In the genomic region with DNA sequence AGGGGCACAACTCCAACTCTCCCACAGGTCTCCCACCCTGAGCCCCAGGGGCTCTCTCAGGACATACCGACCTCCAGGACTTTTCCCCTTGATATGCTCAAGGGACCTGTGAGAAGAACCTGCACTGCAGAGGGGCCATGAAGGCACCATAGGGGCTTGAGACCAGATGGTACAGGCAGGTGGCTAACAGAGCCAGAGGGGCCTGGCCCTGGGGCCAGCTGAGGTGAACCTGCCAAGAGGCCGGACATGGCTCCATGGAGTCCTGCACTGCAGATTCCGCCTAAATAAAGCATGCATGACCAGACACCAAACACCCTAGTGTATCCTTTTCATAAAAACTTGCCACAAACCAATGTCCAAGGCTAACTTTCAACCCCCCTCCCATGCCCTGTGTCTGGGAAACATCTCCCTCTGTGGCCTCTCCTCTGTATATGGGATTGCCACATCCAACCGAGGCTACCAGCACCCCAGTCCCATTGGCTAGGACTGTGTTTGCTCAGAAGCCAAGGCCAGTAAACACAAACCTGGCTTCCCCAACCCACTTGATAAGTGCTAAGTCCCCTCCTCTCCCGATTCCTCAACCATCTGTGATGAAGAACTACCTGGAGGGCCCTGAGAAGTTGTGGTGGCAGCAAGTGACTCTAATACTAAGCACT, we compare ENCODE assay signal across 30 mouse cellular contexts. TPM values are rescaled to one million over a fixed set of nuclear protein-coding genes. Genes with fewer than 3 reads are reported as not detected.
DNase-seq lines count a peak whose midpoint lies in the region; ATAC-seq and TF ChIP-seq lines count a peak whose summit lies in the region.
"Had no signal": no experiment of that assay in that cellular context is flagged by ENCODE, and none has a peak within 500 bp of the region (broad histone marks: within the 10 kb centered on the region; RNA-seq: fewer than 3 reads in every experiment).

No protein-coding gene starts in this region.

- no peak for TF ChIP-seq CTCF in cerebellum, adult 2 months (IDR thresholded peaks at IDR 0.05; ENCODE audit: borderline replicate concordance, insufficient read depth, low read depth, low read length)

- no peak overlapping the region for H3K4me3 ChIP-seq in cerebellum, adult 2 months (replicated peaks; ENCODE audit: insufficient read depth, low read depth, low read length)
- no peak overlapping the region for H3K4me3 ChIP-seq in liver, embryonic 15.5 days (replicated peaks)
- H3K4me3 ChIP-seq in midbrain, embryonic 15.5 days = no peak overlapping the region
- H3K4me3 ChIP-seq in intestine, embryonic 16.5 days (ENCODE audit: low read length) = no peak overlapping the region
- H3K4me3 ChIP-seq: embryonic facial prominence, embryonic 12.5 days; heart, embryonic 15.5 days; hindbrain, embryonic 13.5 days; layer of hippocampus, adult 2 months; midbrain, embryonic 10.5 days; neural tube, embryonic 15.5 days had no signal

- peak overlapping the region; percentile 89 for H3K27ac ChIP-seq in cerebellum, adult 2 months (ENCODE audit: insufficient read depth, low read length)
- H3K27ac ChIP-seq in liver, embryonic 15.5 days (replicated peaks) = no peak overlapping the region
- no peak overlapping the region for H3K27ac ChIP-seq in midbrain, embryonic 15.5 days
- H3K27ac ChIP-seq in intestine, embryonic 16.5 days (ENCODE audit: low read length) = no peak overlapping the region
- H3K27ac ChIP-seq: embryonic facial prominence, embryonic 12.5 days; heart, embryonic 15.5 days; hindbrain, embryonic 13.5 days; kidney, postnatal 0 days; layer of hippocampus, adult 2 months; midbrain, embryonic 10.5 days; neural tube, embryonic 15.5 days had no signal

- ATAC-seq in liver, embryonic 15.5 days (ENCODE audit: insufficient read depth) = peak; percentile 52
- no peak for ATAC-seq in midbrain, embryonic 15.5 days (replicated peaks)
- no peak for ATAC-seq in intestine, embryonic 16.5 days
- ATAC-seq: CD4-positive, CD25-positive, alpha-beta regulatory T cell, adult 4 months; forebrain, postnatal 0 days; lung, postnatal 0 days had no signal

- peak; percentile 73 for DNase-seq in heart, adult 11 months
- DNase-seq in heart, adult 8-10 months (ENCODE audit: low spot score) = no peak
- peak; percentile 86 to 90 for DNase-seq in cerebellum, adult 2 months
- DNase-seq in cerebellum, postnatal 25 days = peak; percentile 89
- no peak for DNase-seq in T-cell, adult 2 months (ENCODE audit: low spot score)
- DNase-seq: adrenal gland, postnatal 36 days; forebrain, postnatal 0 days; gastrocnemius, postnatal 36 days; heart, postnatal 36 days; kidney, adult 2 months; thymus, adult 18-20 months; thymus, postnatal 36 days had no signal

- no peak overlapping the region for H3K9ac ChIP-seq in liver, embryonic 15.5 days
- no peak overlapping the region for H3K9ac ChIP-seq in midbrain, embryonic 15.5 days
- H3K9ac ChIP-seq in intestine, embryonic 16.5 days (ENCODE audit: low read depth, low read length) = no peak overlapping the region
- H3K9ac ChIP-seq: embryonic facial prominence, embryonic 12.5 days; forebrain, postnatal 0 days; heart, embryonic 15.5 days; hindbrain, embryonic 13.5 days; neural tube, embryonic 15.5 days had no signal

- peaks cover 62% of the 10 kb centered on the region for H3K4me1 ChIP-seq in cerebellum, adult 2 months (ENCODE audit: control insufficient read depth, insufficient read depth, low read length)
- 0 out of 2 replicates have a peak, but pooled peaks cover 8% of the 10 kb centered on the region for H3K4me1 ChIP-seq in liver, embryonic 15.5 days (replicated peaks)
- H3K4me1 ChIP-seq in midbrain, embryonic 15.5 days = no peaks in the 10 kb centered on the region
- H3K4me1 ChIP-seq in intestine, embryonic 16.5 days (ENCODE audit: control insufficient read depth, insufficient read depth, low read length) = no peaks in the 10 kb centered on the region; the same call in 1 of the 2 replicates
- H3K4me1 ChIP-seq: embryonic facial prominence, embryonic 12.5 days; midbrain, embryonic 10.5 days; neural tube, embryonic 15.5 days had no signal

- H3K36me3 ChIP-seq in liver, embryonic 15.5 days (replicated peaks) = no peaks in the 10 kb centered on the region
- no peaks in the 10 kb centered on the region for H3K36me3 ChIP-seq in midbrain, embryonic 15.5 days (replicated peaks)
- no peaks in the 10 kb centered on the region for H3K36me3 ChIP-seq in intestine, embryonic 16.5 days (ENCODE audit: control insufficient read depth, insufficient read depth, low read length)
- H3K36me3 ChIP-seq: embryonic facial prominence, embryonic 12.5 days; heart, embryonic 15.5 days; midbrain, embryonic 10.5 days had no signal

- no peaks in the 10 kb centered on the region for H3K27me3 ChIP-seq in cerebellum, adult 2 months (ENCODE audit: control insufficient read depth, insufficient read depth, low read length)
- H3K27me3 ChIP-seq in liver, embryonic 15.5 days = no peaks in the 10 kb centered on the region
- no peaks in the 10 kb centered on the region for H3K27me3 ChIP-seq in midbrain, embryonic 15.5 days (replicated peaks)
- no peaks in the 10 kb centered on the region for H3K27me3 ChIP-seq in intestine, embryonic 16.5 days (replicated peaks; ENCODE audit: control insufficient read depth, insufficient read depth, low read length)
- H3K27me3 ChIP-seq: embryonic facial prominence, embryonic 12.5 days; heart, embryonic 15.5 days; hindbrain, embryonic 13.5 days; neural tube, embryonic 15.5 days had no signal

- H3K4me2 ChIP-seq in liver, embryonic 15.5 days = no peak overlapping the region
- H3K4me2 ChIP-seq in midbrain, embryonic 15.5 days = no peak overlapping the region
- H3K4me2 ChIP-seq in intestine, embryonic 16.5 days (ENCODE audit: low read depth, low read length) = no peak overlapping the region
- H3K4me2 ChIP-seq: embryonic facial prominence, embryonic 12.5 days; heart, embryonic 15.5 days; hindbrain, embryonic 13.5 days; neural tube, embryonic 15.5 days had no signal

- no peaks in the 10 kb centered on the region for H3K9me3 ChIP-seq in liver, embryonic 15.5 days (replicated peaks)
- H3K9me3 ChIP-seq in midbrain, embryonic 15.5 days = no peaks in the 10 kb centered on the region
- H3K9me3 ChIP-seq in intestine, embryonic 16.5 days (ENCODE audit: control insufficient read depth, low read length) = no peaks in the 10 kb centered on the region
- H3K9me3 ChIP-seq: embryonic facial prominence, embryonic 12.5 days; heart, embryonic 15.5 days; hindbrain, embryonic 13.5 days; midbrain, embryonic 10.5 days; neural tube, embryonic 15.5 days had no signal

- no peak for TF ChIP-seq POLR2A in cerebellum, adult 2 months (IDR thresholded peaks at IDR 0.05; ENCODE audit: borderline replicate concordance, insufficient read depth, low read length)

- WGBS in cerebellum, adult 2 months = 14% methylated on average over 5 of the region's 5 CpGs
- WGBS in liver, embryonic 15.5 days (ENCODE audit: insufficient replicate concordance) = 60% methylated on average over 5 of the region's 5 CpGs
- WGBS in midbrain, embryonic 15.5 days = 89% methylated on average over 5 of the region's 5 CpGs
- 78% methylated on average over 5 of the region's 5 CpGs for WGBS in intestine, embryonic 16.5 days

RNA-seq across cellular contexts. Expression of a gene that starts 50.6 kb away (rescaled TPM):
- not detected for total RNA-seq in heart, adult 8-10 months (2022)
- polyA plus RNA-seq in cerebellum, adult 2 months (2012; rRNA removed) = not detected in 2 replicates
- polyA plus RNA-seq in liver, embryonic 15.5 days (2015; fragmentation: Nextera tagmentation; extraction: Ambion mirVana) = not detected in 2 replicates
- polyA plus RNA-seq in midbrain, embryonic 15.5 days (2015; fragmentation: Nextera tagmentation; extraction: Ambion mirVana) = not detected in 2 replicates
- polyA plus RNA-seq in intestine, embryonic 16.5 days (2015; fragmentation: Nextera tagmentation; extraction: Ambion mirVana) = not detected in 2 replicates
- total RNA-seq: adrenal gland, adult 18-20 months; adrenal gland, postnatal 36 days; forebrain, postnatal 0 days; gastrocnemius, postnatal 36 days; heart, postnatal 36 days; layer of hippocampus, adult 2 months; layer of hippocampus, postnatal 25 days; left cerebral cortex, postnatal 25 days had no signal
- polyA plus RNA-seq: CD4-positive, CD25-positive, alpha-beta regulatory T cell, adult 4 months; embryonic facial prominence, embryonic 12.5 days; forebrain, embryonic 11.5 days; forebrain, postnatal 0 days; heart, embryonic 15.5 days; hindbrain, embryonic 13.5 days; kidney, adult 2 months; kidney, postnatal 0 days; limb, embryonic 14.5 days; midbrain, embryonic 10.5 days; neural tube, embryonic 15.5 days; stomach, embryonic 16.5 days had no signal

RNA-seq across cellular contexts. Expression of a gene that starts 52.1 kb away (rescaled TPM):
- total RNA-seq in heart, adult 8-10 months (2022) = not detected
- 0.26 and 0.32 TPM in 2 replicates for polyA plus RNA-seq in cerebellum, adult 2 months (2012; rRNA removed)
- polyA plus RNA-seq in liver, embryonic 15.5 days (2015; fragmentation: Nextera tagmentation; extraction: Ambion mirVana) = 0.09 TPM in 1 of 2 replicates, not detected in the other
- polyA plus RNA-seq in midbrain, embryonic 15.5 days (2015; fragmentation: Nextera tagmentation; extraction: Ambion mirVana) = 7.7 and 8.4 TPM in 2 replicates
- 1.2 and 1.4 TPM in 2 replicates for polyA plus RNA-seq in intestine, embryonic 16.5 days (2015; fragmentation: Nextera tagmentation; extraction: Ambion mirVana)
- total RNA-seq: gastrocnemius, postnatal 36 days; heart, postnatal 36 days; layer of hippocampus, adult 2 months had no signal
- polyA plus RNA-seq: CD4-positive, CD25-positive, alpha-beta regulatory T cell, adult 4 months had no signal

RNA-seq across cellular contexts. Expression of a gene that starts 53.2 kb away (rescaled TPM):
- 10 to 100 TPM; 44.1 to 53.9 (median 46.1) TPM for total RNA-seq in heart, adult 8-10 months (2022)
- 65.4 and 72.7 TPM in 2 replicates for polyA plus RNA-seq in cerebellum, adult 2 months (2012; rRNA removed)
- 4.1 and 4.9 TPM in 2 replicates for polyA plus RNA-seq in liver, embryonic 15.5 days (2015; fragmentation: Nextera tagmentation; extraction: Ambion mirVana)
- 24.2 and 25.9 TPM in 2 replicates for polyA plus RNA-seq in midbrain, embryonic 15.5 days (2015; fragmentation: Nextera tagmentation; extraction: Ambion mirVana)
- polyA plus RNA-seq in intestine, embryonic 16.5 days (2015; fragmentation: Nextera tagmentation; extraction: Ambion mirVana) = 4.3 TPM in 2 replicates

Comparison
In these comparisons a context has a peak if more than half of its experiments do, and no peak if none do; other contexts are left out.
1. DNase-seq: peak in heart, adult 11 months (single experiment), cerebellum, adult 2 months (2 of 2) and cerebellum, postnatal 25 days (2 of 2); none in heart, adult 8-10 months (single experiment) and T-cell, adult 2 months (single experiment).